Mouse (Mus musculus): ENCODE measurements around the gene Prss36.
"Not testable (repeated sequence)": the region's sequence is repeated elsewhere in the genome, so short reads cannot be mapped to it uniquely, and the experiment has no call there.

Prss36 gene

GRCm38 (mm10) chr7:127946470-127947023 is at the start of gene Prss36:
Gene Prss36 (minus strand): TSS chr7:127946725.
- DNase-seq (ENCODE audit: inconsistent age in 2 of 2, low spot score in 1 of 2), result no peak

GRCm38 (mm10) chr7:127993341-127993977 is 46.9 kb upstream of the Prss36 start, which contains the start of gene Pycard:
Gene Pycard (minus strand): TSS chr7:127993867.
- DNase-seq (ENCODE audit: inconsistent age in 2 of 2, low spot score in 1 of 2), result peak; percentile 38 to 74

- no peak for DNase-seq (ENCODE audit: inconsistent age in 2 of 2, low spot score in 1 of 2)
Measured at GRCm38 (mm10) chr7:127992488-127993340, 46.2 kb upstream of the Prss36 start.

GRCm38 (mm10) chr7:127991643-127992487 is 45.3 kb upstream of the Prss36 start:
- peak; percentile 58 to 89 for DNase-seq (ENCODE audit: inconsistent age in 2 of 2, low spot score in 1 of 2)

- no peak for DNase-seq (ENCODE audit: inconsistent age in 2 of 2, low spot score in 1 of 2)
Measured at GRCm38 (mm10) chr7:127988904-127989303, 42.4 kb upstream of the Prss36 start.

- no peak for DNase-seq (ENCODE audit: inconsistent age in 2 of 2, low spot score in 1 of 2)
Measured at GRCm38 (mm10) chr7:127980606-127981005, 34.1 kb upstream of the Prss36 start.

- DNase-seq (ENCODE audit: inconsistent age in 2 of 2, low spot score in 1 of 2), result no peak
Measured at GRCm38 (mm10) chr7:127978856-127979255, 32.3 kb upstream of the Prss36 start.

- DNase-seq (ENCODE audit: inconsistent age in 2 of 2, low spot score in 1 of 2), result peak in 1 of 2 experiments; percentile 54
Measured at GRCm38 (mm10) chr7:127974413-127974930, 27.9 kb upstream of the Prss36 start.

- peak; percentile 85 to 90 for DNase-seq (ENCODE audit: inconsistent age in 2 of 2, low spot score in 1 of 2)
Measured at GRCm38 (mm10) chr7:127967922-127968828, 21.6 kb upstream of the Prss36 start.

GRCm38 (mm10) chr7:127967004-127967921 is 20.7 kb upstream of the Prss36 start, which contains the start of gene Fus:
Gene Fus (plus strand): TSS chr7:127967457.
- peak; percentile 95 to 99 for DNase-seq (ENCODE audit: inconsistent age in 2 of 2, low spot score in 1 of 2)

GRCm38 (mm10) chr7:127966371-127966918 is 19.9 kb upstream of the Prss36 start:
- DNase-seq (ENCODE audit: inconsistent age in 2 of 2, low spot score in 1 of 2), result peak; percentile 43 to 77

GRCm38 (mm10) chr7:127959364-127959763 is 12.8 kb upstream of the Prss36 start:
- DNase-seq (ENCODE audit: inconsistent age in 2 of 2, low spot score in 1 of 2), result no peak

GRCm38 (mm10) chr7:127952864-127953581 is 6.5 kb upstream of the Prss36 start:
- DNase-seq (ENCODE audit: inconsistent age in 2 of 2, low spot score in 1 of 2), result no peak

- DNase-seq (ENCODE audit: inconsistent age in 2 of 2, low spot score in 1 of 2), result peak; percentile 33 to 67
Measured at GRCm38 (mm10) chr7:127944614-127945013, 1.9 kb downstream of the Prss36 start.

GRCm38 (mm10) chr7:127942097-127942496 is 4.4 kb downstream of the Prss36 start:
- not testable (repeated sequence) for DNase-seq (ENCODE audit: inconsistent age in 2 of 2, low spot score in 1 of 2)

GRCm38 (mm10) chr7:127936216-127936884 is 10.2 kb downstream of the Prss36 start:
- peak in 1 of 2 experiments; percentile 41 for DNase-seq (ENCODE audit: inconsistent age in 2 of 2, low spot score in 1 of 2)

- DNase-seq (ENCODE audit: inconsistent age in 2 of 2, low spot score in 1 of 2), result no peak
Measured at GRCm38 (mm10) chr7:127935748-127936159, 10.8 kb downstream of the Prss36 start.
